Mouse (Mus musculus) adrenal gland, adult 2 months (tissue): ENCODE data around the gene Sost. TPM values are rescaled to one million over a fixed set of nuclear protein-coding genes. Genes with fewer than 3 reads are reported as not detected.
"Not testable (repeated sequence)": the region's sequence is repeated elsewhere in the genome, so short reads cannot be mapped to it uniquely, and the experiment has no call there.

Experiments used
- DNase-seq: peaks from one replicate; pipeline ENCODE4 v3.0.0; 2021
- long read RNA-seq: library from polyadenylated mRNA; stranded (forward); transcript quantifications from one replicate; pipeline ENCODE4 v2.0.0, GENCODE M21; 2021
- polyA plus RNA-seq: library from polyadenylated mRNA; depleted of rRNA; stranded (reverse); fragments of >200 nt; gene quantifications from 2 replicates; pipeline ENCODE4 v1.2.3, GENCODE M21; 2012; rRNA removed
- total RNA-seq, 2 experiments: library from RNA; stranded (reverse); gene quantifications; 2 replicates each; pipeline ENCODE4 v1.2.3; 2021

The Sost gene
- not detected for total RNA-seq
- 0.39 and 0.41 TPM in 2 replicates for polyA plus RNA-seq
- long read RNA-seq, result 0 reads

GRCm38 (mm10) chr11:101966965-101967614 lies at the start of gene Sost:
Sost (minus strand) TSS chr11:101967015.
- DNase-seq, result no peak

GRCm38 (mm10) chr11:102016136-102016535 lies 49.3 kb upstream of the Sost start:
- no peak for DNase-seq

- no peak for DNase-seq
Observed at GRCm38 (mm10) chr11:102015472-102015871, 48.7 kb upstream of the Sost start.

- no peak for DNase-seq
Observed at GRCm38 (mm10) chr11:102013201-102013600, 46.4 kb upstream of the Sost start.

GRCm38 (mm10) chr11:102011510-102011909 lies 44.7 kb upstream of the Sost start:
- no peak for DNase-seq

- no peak for DNase-seq
Observed at GRCm38 (mm10) chr11:102010140-102010539, 43.3 kb upstream of the Sost start.

GRCm38 (mm10) chr11:102008954-102009637 lies 42.3 kb upstream of the Sost start:
- DNase-seq, result no peak

- no peak for DNase-seq
Observed at GRCm38 (mm10) chr11:102008372-102008771, 41.6 kb upstream of the Sost start.

GRCm38 (mm10) chr11:102006688-102007087 lies 39.9 kb upstream of the Sost start:
- no peak for DNase-seq

GRCm38 (mm10) chr11:102006271-102006670 lies 39.5 kb upstream of the Sost start:
- no peak for DNase-seq

GRCm38 (mm10) chr11:102004251-102004650 lies 37.4 kb upstream of the Sost start:
- DNase-seq, result no peak

- DNase-seq, result no peak
Observed at GRCm38 (mm10) chr11:101999466-101999865, 32.7 kb upstream of the Sost start.

GRCm38 (mm10) chr11:101998258-101998657 lies 31.4 kb upstream of the Sost start:
- DNase-seq, result peak; percentile 28

- DNase-seq, result no peak
Observed at GRCm38 (mm10) chr11:101995938-101996337, 29.1 kb upstream of the Sost start.

GRCm38 (mm10) chr11:101994100-101994499 lies 27.3 kb upstream of the Sost start:
- no peak for DNase-seq

GRCm38 (mm10) chr11:101992411-101992810 lies 25.6 kb upstream of the Sost start:
- DNase-seq, result no peak

GRCm38 (mm10) chr11:101991813-101992212 lies 25.0 kb upstream of the Sost start:
- DNase-seq, result no peak

- DNase-seq, result no peak
Observed at GRCm38 (mm10) chr11:101990244-101990643, 23.4 kb upstream of the Sost start.

- no peak for DNase-seq
Observed at GRCm38 (mm10) chr11:101986913-101987312, 20.1 kb upstream of the Sost start, which contains the start of gene Dusp3. Dusp3 (minus strand) TSS chr11:101987013.

GRCm38 (mm10) chr11:101985990-101986389 lies 19.2 kb upstream of the Sost start:
- peak; percentile 86 for DNase-seq

- not testable (repeated sequence) for DNase-seq
Observed at GRCm38 (mm10) chr11:101985450-101985849, 18.6 kb upstream of the Sost start.

GRCm38 (mm10) chr11:101984054-101985025 lies 17.5 kb upstream of the Sost start, which contains the start of gene Cfap97d1:
Cfap97d1 (plus strand) TSS chr11:101984279.
- DNase-seq, result peak; percentile 94
